ENCODE assay signal across 8 mouse cellular contexts in genomic region chr5:142718037-142718436, GRCm38 (mm10). TPM values are rescaled to one million over a fixed set of nuclear protein-coding genes. Genes with fewer than 3 reads are reported as not detected.
DNase-seq lines count a peak whose midpoint lies in the region; TF ChIP-seq lines count a peak whose summit lies in the region.

No protein-coding gene starts in this region.

- WGBS in forebrain, embryonic 10.5 days: 20% methylated on average over 4 of the region's 4 CpGs

- TF ChIP-seq CTCF in ES-Bruce4 (IDR thresholded peaks at IDR 0.05; ENCODE audit: low read depth, low read length): peak; percentile 93
- TF ChIP-seq CTCF in bone marrow macrophage, adult 2 months (IDR thresholded peaks at IDR 0.05; ENCODE audit: low read depth, low read length): peak; percentile 87

- no peaks in the 10 kb centered on the region for H3K27me3 ChIP-seq in ES-Bruce4 (ENCODE audit: control insufficient read depth, insufficient read depth, low read length, poor library complexity, severe bottlenecking)
- H3K27me3 ChIP-seq in forebrain, embryonic 10.5 days (ENCODE audit: poor library complexity, severe bottlenecking): no peaks in the 10 kb centered on the region; the same call in 1 of the 2 replicates

- no peaks in the 10 kb centered on the region for H3K36me3 ChIP-seq in ES-Bruce4 (ENCODE audit: control insufficient read depth, insufficient read depth, low read length, poor library complexity, severe bottlenecking)
- H3K36me3 ChIP-seq in forebrain, embryonic 10.5 days (replicated peaks): peaks cover 47% of the 10 kb centered on the region

- intact Hi-C loops in heart, postnatal 14 days (cut with DNase I): loop anchor here (1.0 to 5.0 kb wide), 5 partner anchors 41 to 241 kb away; no protein-coding TSS in a partner anchor

- no peak overlapping the region for H3K27ac ChIP-seq in ES-Bruce4 (ENCODE audit: insufficient read depth, low read length)
- no peak overlapping the region for H3K27ac ChIP-seq in bone marrow macrophage, adult 2 months (ENCODE audit: insufficient read depth, low read depth, low read length)
- no peak overlapping the region for H3K27ac ChIP-seq in forebrain, embryonic 10.5 days

- H3K4me1 ChIP-seq in ES-Bruce4 (ENCODE audit: control insufficient read depth, insufficient read depth, low read length): peaks cover 3% of the 10 kb centered on the region
- H3K4me1 ChIP-seq in bone marrow macrophage, adult 2 months (ENCODE audit: control insufficient read depth, insufficient read depth, low read length): no peaks in the 10 kb centered on the region
- H3K4me1 ChIP-seq in forebrain, embryonic 10.5 days: peaks cover 5% of the 10 kb centered on the region; the same call in 1 of the 2 replicates

- H3K9ac ChIP-seq in ES-Bruce4 (ENCODE audit: low read depth, poor library complexity, severe bottlenecking): no peak overlapping the region

- no peak for TF ChIP-seq POLR2A in ES-Bruce4 (IDR thresholded peaks at IDR 0.05; ENCODE audit: insufficient read depth, low read length)
- no peak for TF ChIP-seq POLR2A in bone marrow macrophage, adult 2 months (IDR thresholded peaks at IDR 0.05; ENCODE audit: borderline replicate concordance, low read depth, low read length)

- DNase-seq in forebrain, embryonic 10.5 days (ENCODE audit: extremely low spot score, low spot score): peak; percentile 79
- DNase-seq in heart, postnatal 14 days: peak; percentile 78 to 89
- DNase-seq in layer of hippocampus, adult 18-20 months (ENCODE audit: low spot score in 2 of 2): peak; percentile 59 to 88
- DNase-seq in lung, postnatal 25 days (ENCODE audit: low spot score): peak; percentile 61
- DNase-seq in retina, postnatal 7 days (ENCODE audit: low read depth, low spot score): peak; percentile 52
- DNase-seq in urinary bladder, adult 2 months (ENCODE audit: low spot score): peak; percentile 65

- no peak for TF ChIP-seq EP300 in ES-Bruce4 (IDR thresholded peaks at IDR 0.05; ENCODE audit: insufficient read depth, low read depth, low read length)

- no peak overlapping the region for H3K4me3 ChIP-seq in ES-Bruce4 (ENCODE audit: low read depth, low read length)
- no peak overlapping the region for H3K4me3 ChIP-seq in bone marrow macrophage, adult 2 months (ENCODE audit: insufficient read depth, low read length)
- H3K4me3 ChIP-seq in forebrain, embryonic 10.5 days: no peak overlapping the region

- H3K9me3 ChIP-seq in ES-Bruce4 (replicated peaks; ENCODE audit: control insufficient read depth, insufficient read depth, low read length, poor library complexity, severe bottlenecking): no peaks in the 10 kb centered on the region
- H3K9me3 ChIP-seq in forebrain, embryonic 10.5 days: no peaks in the 10 kb centered on the region

RNA-seq across cellular contexts. Expression of gene Slc29a4, which starts 25.7 kb away (rescaled TPM):
- polyA plus RNA-seq in ES-Bruce4 (2011; ENCODE audit: insufficient read depth, insufficient read length, low read depth, missing spikeins): 9.5 and 9.9 TPM in 2 replicates
- polyA plus RNA-seq in bone marrow macrophage, adult 2 months (2012; ENCODE audit: insufficient read depth, insufficient read length, missing spikeins): not detected in 2 replicates
- polyA plus RNA-seq in forebrain, embryonic 10.5 days (2016; fragmentation: Nextera tagmentation; extraction: Ambion mirVana): 19.8 and 21.4 TPM in 2 replicates
- total RNA-seq in heart, postnatal 14 days (2021): under 1 TPM; 0.63 to 0.69 TPM
- total RNA-seq in layer of hippocampus, adult 18-20 months (2021): 10 to 100 TPM; 43.0 to 45.7 TPM
- polyA plus RNA-seq in urinary bladder, adult 2 months (2012; rRNA removed): 0.26 and 0.68 TPM in 2 replicates
